Mouse (Mus musculus) adrenal gland (tissue): ENCODE data around the gene Dock2.

Experiments used
- intact Hi-C: fragments of 180-260 bp; cut with DNase I; formaldehyde crosslinking; loops from one replicate; pipeline ENCODE4 v1.15.1; 2025

Gene Dock2

DNA sequence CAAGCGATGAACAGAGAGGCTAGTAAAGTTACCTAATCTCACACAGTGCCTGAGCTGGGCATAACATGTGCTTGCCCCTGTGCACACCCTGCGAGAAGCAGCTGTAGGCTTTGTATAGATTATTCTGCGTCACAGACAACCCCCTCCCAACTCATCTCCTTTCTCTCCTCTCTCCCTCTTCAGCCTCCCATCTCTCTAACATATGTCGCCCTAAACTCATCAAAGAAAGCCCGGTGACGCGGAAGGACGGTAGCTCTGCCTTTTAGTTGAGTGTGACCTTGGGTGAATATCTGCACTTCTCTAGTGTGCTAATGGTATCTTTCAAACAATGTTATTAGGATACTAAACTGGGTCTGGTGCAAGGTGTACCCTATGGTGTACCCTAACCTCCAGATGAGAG, 13.7 kb downstream of the Dock2 start:
- intact Hi-C loops, result no loop called here

GRCm38 (mm10) chr11:34769396-34769795, 14.3 kb downstream of the Dock2 start:
- intact Hi-C loops, result no loop called here

DNA sequence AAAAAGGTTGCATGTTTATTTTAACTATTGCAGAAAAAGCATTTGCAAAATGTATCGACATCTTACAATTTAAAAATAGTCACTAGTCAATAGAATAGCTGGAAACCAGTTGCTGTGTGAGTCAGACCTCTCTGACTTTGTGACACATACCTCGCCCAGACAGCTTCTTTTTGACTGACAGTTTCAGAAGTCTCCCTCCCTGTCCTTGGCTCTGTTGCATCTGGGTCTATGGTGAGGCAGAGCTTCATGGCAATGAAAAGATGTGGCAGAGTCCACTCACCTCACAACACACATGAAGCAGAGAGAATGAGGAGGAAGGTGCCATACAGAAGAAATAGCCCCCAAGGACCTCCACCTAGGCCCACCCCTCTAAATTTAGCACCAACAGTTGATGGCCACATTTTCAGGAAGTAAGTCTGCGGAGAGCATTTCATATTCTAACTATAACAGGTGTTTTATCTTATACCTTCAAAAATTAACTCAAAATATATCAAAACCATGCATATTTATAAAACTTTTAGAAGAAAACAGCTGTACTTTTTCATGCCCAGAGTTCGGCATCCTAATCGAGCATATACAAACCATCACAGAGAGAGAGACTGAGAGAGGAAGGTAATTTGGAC, 19.8 kb downstream of the Dock2 start:
- intact Hi-C loops, result no loop called here

DNA sequence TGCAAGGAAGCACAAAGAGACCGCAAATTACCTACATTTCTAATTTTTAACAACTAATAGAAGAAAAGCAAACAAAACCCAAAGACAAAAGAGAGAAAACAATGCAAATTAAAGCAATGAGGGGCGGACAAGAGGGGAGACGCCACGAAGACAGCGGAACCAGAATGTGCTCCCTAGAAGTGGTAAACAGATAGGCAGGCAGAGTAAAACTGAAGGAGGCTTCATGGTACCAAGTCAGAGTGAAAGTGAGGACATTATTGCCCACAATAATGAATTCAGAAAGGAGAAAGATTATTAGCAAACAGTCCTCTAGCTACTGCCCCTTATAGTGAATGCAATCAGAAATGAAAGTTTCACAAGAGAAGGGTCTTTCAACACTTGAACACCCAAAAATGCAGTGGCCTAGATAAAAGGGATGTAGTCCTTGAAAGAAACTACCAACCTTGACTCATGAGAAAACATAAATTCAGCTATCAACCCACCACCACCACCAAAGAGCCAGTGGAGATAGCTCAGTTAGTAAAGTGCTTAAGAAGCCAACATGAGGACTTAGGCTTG, 21.0 kb downstream of the Dock2 start:
- intact Hi-C loops, result no loop called here

DNA sequence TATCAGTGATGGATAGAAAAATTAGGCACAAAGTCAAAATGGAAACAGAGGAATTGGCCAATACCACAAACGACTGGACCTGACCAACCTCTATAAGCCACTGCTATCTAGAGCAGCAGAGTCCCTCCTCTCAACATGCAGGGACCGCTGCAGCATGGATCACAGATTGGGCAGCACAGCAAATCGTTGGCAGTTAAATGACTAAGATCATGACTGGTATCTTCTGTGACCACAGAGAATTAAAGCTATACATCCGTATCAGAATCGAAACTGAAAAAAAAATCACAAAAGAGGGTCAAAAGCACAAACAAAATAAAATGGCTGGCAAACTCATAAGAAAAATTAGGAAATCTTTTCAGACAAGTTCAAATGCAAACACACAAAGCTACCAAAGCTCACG, 21.6 kb downstream of the Dock2 start:
- intact Hi-C loops, result no loop called here

GRCm38 (mm10) chr11:34759582-34759981, 24.1 kb downstream of the Dock2 start:
- intact Hi-C loops, result no loop called here

- intact Hi-C loops, result no loop called here
Measured at GRCm38 (mm10) chr11:34741081-34741480, 42.6 kb downstream of the Dock2 start.

GRCm38 (mm10) chr11:34739816-34740215, 43.9 kb downstream of the Dock2 start:
- intact Hi-C loops, result no loop called here

DNA sequence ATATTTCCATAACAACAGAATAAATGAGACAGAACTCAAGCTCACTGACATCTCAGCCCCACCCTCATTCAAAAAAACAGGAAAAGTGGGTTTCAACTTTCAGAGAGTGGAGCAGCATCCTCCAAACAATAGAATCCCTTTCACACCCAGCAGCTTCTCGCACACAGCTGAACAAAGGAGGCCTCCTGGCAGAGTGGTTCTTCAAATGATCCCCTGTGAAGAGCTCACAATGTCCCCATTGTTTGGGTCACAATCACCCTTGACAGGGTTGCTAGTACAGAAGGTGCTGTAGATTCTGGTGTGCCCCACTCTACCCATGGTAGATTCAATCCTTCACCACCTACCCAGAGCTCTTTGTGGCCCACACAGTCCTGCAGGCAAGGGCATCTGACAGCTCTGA, 44.7 kb downstream of the Dock2 start:
- intact Hi-C loops, result no loop called here

DNA sequence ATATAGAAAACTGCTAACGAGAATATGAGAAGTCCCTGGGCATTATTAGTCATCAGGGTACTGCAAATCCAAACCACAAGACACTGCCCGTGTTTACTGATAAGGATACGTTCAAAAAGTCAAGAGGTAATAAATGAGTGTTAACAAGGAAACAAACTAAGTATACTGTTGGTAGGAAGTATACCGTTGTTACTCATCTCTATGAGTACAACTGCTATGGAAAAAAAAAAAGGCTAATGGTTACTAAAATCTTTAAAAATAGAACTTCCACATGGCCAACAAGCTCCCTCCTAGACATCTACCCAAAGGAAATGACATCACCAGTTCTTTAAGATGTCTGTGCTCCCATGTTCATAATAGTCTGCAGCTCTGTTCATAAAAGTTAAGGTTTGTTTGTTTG, 46.5 kb downstream of the Dock2 start:
- intact Hi-C loops, result no loop called here

DNA sequence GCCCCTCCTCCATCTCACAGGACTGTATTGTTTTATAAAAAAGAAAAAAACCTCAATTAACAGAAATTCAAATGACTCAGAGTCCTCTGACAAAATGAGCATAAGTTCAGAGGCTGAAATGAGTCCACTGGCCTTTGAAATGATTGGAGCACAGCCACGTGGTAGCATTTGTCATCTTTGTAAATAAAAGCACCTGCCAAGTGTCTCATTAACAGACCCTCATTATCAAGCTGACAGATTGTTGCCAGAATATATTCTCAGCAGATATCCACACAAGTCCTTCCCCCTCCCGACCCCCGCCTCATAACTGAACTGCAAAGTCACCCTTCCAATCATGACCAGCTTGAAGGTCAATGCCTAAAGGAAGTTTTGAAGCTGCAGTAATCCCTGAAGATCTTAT, 49.7 kb downstream of the Dock2 start:
- intact Hi-C loops, result no loop called here

DNA sequence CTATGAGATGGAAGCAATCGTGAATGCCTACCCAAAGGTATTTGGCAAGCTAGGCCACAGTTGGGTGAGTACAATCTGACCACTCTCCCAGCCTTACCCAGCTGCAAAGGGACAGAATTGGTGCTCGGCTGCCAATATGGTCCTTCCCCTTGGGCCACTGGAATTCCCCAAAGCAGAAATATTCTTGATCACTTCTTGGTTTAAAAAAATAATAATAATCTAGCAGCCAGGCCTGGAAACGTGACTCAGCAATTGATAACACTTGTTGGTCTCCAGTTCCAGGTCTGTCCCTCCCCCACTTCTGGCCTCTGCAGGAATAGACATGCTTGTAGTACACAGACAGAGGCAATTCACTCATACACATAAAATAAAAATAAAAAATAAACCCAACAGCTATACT, 56.2 kb downstream of the Dock2 start:
- intact Hi-C loops, result no loop called here

GRCm38 (mm10) chr11:34726699-34727347, 56.9 kb downstream of the Dock2 start:
- intact Hi-C loops, result no loop called here

DNA sequence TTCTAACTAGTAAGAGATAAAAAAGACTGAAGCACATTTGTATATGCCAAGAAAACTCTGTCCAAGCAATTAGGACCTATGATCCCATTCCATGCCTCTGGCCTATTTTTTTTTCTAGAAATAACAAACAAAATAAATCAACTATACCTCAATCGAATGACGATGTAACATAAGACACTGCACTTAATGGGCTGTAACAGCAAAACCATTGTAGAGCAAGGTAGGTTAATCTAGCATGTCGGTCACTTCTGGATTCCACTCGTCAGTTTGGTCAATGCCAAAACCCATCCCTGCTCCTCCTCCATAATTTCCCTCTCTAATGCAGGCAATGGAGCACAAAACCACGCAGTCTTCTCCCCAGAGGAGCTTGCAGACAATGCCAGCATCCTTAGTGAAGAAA, 70.3 kb downstream of the Dock2 start:
- intact Hi-C loops, result no loop called here

- intact Hi-C loops, result no loop called here
Measured at GRCm38 (mm10) chr11:34708278-34708677, 75.4 kb downstream of the Dock2 start.

- intact Hi-C loops, result no loop called here
Measured at GRCm38 (mm10) chr11:34707360-34707759, 76.3 kb downstream of the Dock2 start.

DNA sequence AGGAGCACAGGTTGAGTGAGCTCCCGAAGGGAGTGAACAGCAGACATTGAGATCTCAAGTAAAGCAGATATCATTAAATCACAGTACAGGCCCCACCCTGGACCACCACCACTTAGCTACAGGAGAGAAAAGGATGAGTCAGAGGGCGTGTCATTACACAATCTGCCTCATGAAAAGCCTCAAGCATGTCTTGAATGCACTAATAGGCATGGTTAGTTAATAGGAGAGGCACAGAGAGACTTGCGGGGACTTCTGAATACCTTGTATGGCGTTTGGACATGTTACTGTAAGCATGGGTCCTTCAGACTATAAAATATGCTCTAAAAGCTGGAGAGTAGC, 78.6 kb downstream of the Dock2 start:
- intact Hi-C loops, result no loop called here

GRCm38 (mm10) chr11:34704384-34705107, 79.1 kb downstream of the Dock2 start:
- intact Hi-C loops, result no loop called here

DNA sequence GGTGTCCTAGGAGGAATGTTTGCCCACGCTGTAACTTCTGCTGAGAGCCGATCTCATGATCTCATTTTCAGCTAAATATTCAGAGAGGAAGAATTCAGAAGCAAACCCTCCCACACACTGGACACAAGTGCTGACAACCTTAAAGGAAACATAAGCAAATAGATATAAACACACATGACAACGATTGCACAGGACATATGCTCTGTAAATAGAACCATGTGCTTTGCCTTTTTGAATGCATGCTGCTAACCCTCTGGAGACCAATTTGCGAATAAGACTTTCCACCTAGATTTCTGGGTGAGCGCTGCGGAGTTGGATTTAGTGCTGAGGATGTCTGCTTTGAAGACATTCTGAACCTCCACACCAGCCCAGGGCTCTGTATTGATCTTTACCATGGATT, 79.8 kb downstream of the Dock2 start:
- intact Hi-C loops, result no loop called here

- intact Hi-C loops, result no loop called here
Measured at GRCm38 (mm10) chr11:34681790-34682189, 101.9 kb downstream of the Dock2 start.

DNA sequence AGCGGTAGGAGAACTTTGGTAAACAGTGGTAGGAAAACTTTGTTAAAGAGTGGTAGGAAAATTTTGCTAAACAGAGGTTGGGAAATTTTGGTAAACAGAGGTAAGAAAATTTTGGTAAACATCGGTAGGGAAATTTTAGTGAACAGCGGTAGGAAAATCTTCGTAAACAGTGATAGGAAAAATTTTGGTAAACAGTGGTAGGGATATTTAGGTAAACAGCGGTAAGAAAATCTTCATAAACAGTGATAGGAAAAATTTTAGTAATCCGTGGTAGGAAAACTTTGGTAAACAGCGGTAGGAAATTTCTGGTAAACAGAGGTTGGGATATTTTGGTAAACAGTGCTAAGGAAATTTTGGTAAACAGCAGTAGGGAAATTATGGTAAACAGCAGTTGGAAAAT, 239.1 kb downstream of the Dock2 start:
- intact Hi-C loops, result no loop called here

DNA sequence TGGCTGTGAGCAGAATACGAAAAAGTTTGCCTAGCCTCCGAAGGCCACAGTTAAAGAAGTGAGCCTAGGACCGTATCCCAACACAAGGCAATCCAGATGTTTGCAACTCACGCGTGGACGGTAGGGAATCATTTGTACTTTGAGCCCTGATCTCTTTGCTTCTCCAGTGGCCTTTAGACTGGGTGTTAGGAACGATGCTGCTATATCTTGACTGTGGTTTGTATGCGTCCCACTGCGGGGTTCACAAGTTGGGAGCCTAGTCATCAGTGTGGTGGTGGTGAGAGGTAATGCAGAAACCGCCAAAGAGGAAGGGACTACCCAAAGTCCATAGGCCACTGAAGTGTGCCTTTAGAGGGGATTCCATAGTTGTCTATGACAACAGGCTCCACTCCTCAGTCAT, 251.6 kb downstream of the Dock2 start:
- intact Hi-C loops, result no loop called here

- intact Hi-C loops, result no loop called here
Measured at GRCm38 (mm10) chr11:34530971-34531370, 252.7 kb downstream of the Dock2 start.
